Mouse (Mus musculus) ES-E14 (cell line): ENCODE results near the gene Nfe2l2. TPM values are rescaled to one million over a fixed set of nuclear protein-coding genes. Genes with fewer than 3 reads are reported as not detected.

ENCODE experiments used
- DNase-seq: peaks from one replicate; pipeline ENCODE4 v3.0.0-alpha.2; 2013; ENCODE audit warnings: low read depth, low spot score
- H3K27ac ChIP-seq: 2 replicates; pipeline ENCODE4 v1.5.1; 2012; ENCODE audit warnings: low read depth, mild to moderate bottlenecking, low read length, moderate library complexity, mixed read lengths; ENCODE audit not compliant: poor library complexity, insufficient read depth, severe bottlenecking
- H3K36me3 ChIP-seq: 2 replicates; pipeline ENCODE4 v1.6.1; 2012; ENCODE audit warnings: mild to moderate bottlenecking, low read length, moderate library complexity, mixed read lengths; ENCODE audit not compliant: control insufficient read depth, poor library complexity, insufficient read depth, severe bottlenecking
- H3K4me1 ChIP-seq, 2 experiments: fragments of 150-350 bp in 1 of 2; sonication (generic) in 1 of 2; 2 replicates each; pipeline ENCODE4 v1.6.1; 2012; ENCODE audit warnings: low read length in 2 of 2, mild to moderate bottlenecking in 1 of 2, mixed read lengths in 1 of 2; ENCODE audit not compliant: control insufficient read depth in 2 of 2, insufficient read depth in 2 of 2, poor library complexity in 1 of 2
- H3K4me3 ChIP-seq, 2 experiments: fragments of 150-350 bp in 1 of 2; sonication (generic) in 1 of 2; 2 replicates each; pipeline ENCODE4 v1.5.1; 2012; ENCODE audit warnings: low read length in 2 of 2, low read depth in 1 of 2, mild to moderate bottlenecking in 1 of 2, mixed read lengths in 1 of 2; ENCODE audit not compliant: insufficient read depth in 1 of 2, poor library complexity in 1 of 2, severe bottlenecking in 1 of 2
- H3K9ac ChIP-seq: 2 replicates; pipeline ENCODE4 v1.6.1; 2012; ENCODE audit warnings: low read depth, mild to moderate bottlenecking, low read length, mixed read lengths; ENCODE audit not compliant: poor library complexity, insufficient read depth, severe bottlenecking
- H3K9me3 ChIP-seq: fragments of 150-350 bp; sonication (generic); 2 replicates; pipeline ENCODE4 v1.6.1; 2012; ENCODE audit warnings: low read depth, mild to moderate bottlenecking, low read length; ENCODE audit not compliant: control insufficient read depth, insufficient read depth
- CHD2 ChIP-seq: IDR thresholded peaks from 2 replicates; pipeline ENCODE4 v1.6.1; 2014; ENCODE audit warnings: mild to moderate bottlenecking, low read depth, low read length, inconsistent platforms
- HCFC1 ChIP-seq: IDR thresholded peaks from 2 replicates; pipeline ENCODE4 v1.6.1; 2012; ENCODE audit warnings: low read length, inconsistent platforms, borderline replicate concordance; ENCODE audit not compliant: insufficient read depth
- MAFK ChIP-seq: IDR thresholded peaks from 2 replicates; pipeline ENCODE4 v1.6.1; 2014; ENCODE audit warnings: mild to moderate bottlenecking, low read depth, low read length, inconsistent platforms; ENCODE audit not compliant: insufficient read depth
- ZC3H11A ChIP-seq: IDR thresholded peaks from 2 replicates; pipeline ENCODE4 v1.6.1; 2012; ENCODE audit warnings: low read depth, mild to moderate bottlenecking, inconsistent platforms, low read length, borderline replicate concordance
- ZNF384 ChIP-seq: IDR thresholded peaks from 2 replicates; pipeline ENCODE4 v1.6.1; 2012; ENCODE audit warnings: low read depth, low read length, inconsistent platforms
- in situ Hi-C, 2 experiments: fragments of 600-800 bp; cut with MboI; formaldehyde crosslinking; loops; one replicate each; pipeline ENCODE4 v1.15.1; 2025; ENCODE audit warnings: low sequenced_read_pairs in 2 of 2, inconsistent platforms in 1 of 2; ENCODE audit not compliant: unreplicated experiment in 2 of 2
- total RNA-seq: library from RNA; depleted of rRNA; stranded (reverse); fragments of 300-350 nt; gene quantifications from 2 replicates; pipeline ENCODE4 v1.2.3, GENCODE M21; 2012

Gene Nfe2l2
- total RNA-seq, 1 experiment, result 28.4 TPM

DNA sequence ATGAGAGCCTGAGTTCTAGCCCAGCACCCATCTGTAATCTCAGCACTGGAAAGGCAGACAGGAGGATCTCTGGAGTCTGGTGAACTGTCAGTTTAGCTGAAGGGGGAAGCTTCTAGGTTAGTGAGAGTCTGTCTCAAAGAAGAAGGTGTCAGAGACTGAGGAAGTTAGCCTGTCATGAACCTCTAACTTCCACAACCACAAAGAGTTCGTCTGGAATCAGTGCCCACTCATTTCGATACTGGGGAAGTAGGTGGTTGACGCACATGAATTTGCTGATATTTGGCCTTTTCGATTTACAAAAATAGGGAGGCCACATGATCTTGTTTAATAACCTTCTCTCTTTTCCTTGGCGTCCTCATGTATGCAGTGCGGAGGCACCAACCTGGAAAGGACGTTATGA is 28.7 kb upstream of the Nfe2l2 start:
- TF ChIP-seq ZNF384, result no peak
- no peaks in the 10 kb centered on the region for H3K9me3 ChIP-seq
- peaks cover 0 to 8% of the 10 kb centered on the region in 2 experiments; a peak in 1 of 4 replicates for H3K4me1 ChIP-seq
- H3K27ac ChIP-seq, result no peak overlapping the region
- no peak overlapping the region for H3K4me3 ChIP-seq
- H3K9ac ChIP-seq, result no peak overlapping the region
- in situ Hi-C loops, result no loop called here
- no peaks in the 10 kb centered on the region for H3K36me3 ChIP-seq
- DNase-seq, result no peak

DNA sequence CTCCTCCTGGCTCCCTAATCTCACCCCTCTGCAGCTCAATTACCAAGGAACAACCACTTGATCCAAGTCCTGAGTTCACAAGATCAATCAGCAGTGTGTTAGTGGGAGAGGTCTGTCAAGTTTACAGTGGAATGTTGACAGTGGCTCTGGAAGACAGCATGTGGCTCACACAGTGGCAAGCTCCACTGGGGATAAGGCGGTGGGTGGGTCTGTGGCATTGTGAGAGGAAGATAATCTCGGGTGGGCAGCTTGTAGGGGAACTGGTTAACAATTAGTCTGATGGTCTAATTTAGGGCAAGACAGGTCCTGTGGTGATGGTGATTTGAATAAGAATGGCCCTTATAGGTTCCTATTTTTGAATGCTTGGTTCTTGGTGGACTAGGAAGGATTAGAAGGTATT is 27.5 kb upstream of the Nfe2l2 start:
- in situ Hi-C loops, result no loop called here
- TF ChIP-seq ZNF384 (no peak), HCFC1 (no peak)
- Histone ChIP-seq H3K9ac (no peak overlapping the region), H3K4me1 (peaks cover 0 to 8% of the 10 kb centered on the region in 2 experiments; a peak in 1 of 4 replicates), H3K27ac (no peak overlapping the region), H3K9me3 (no peaks in the 10 kb centered on the region), H3K4me3 (no peak overlapping the region), H3K36me3 (no peaks in the 10 kb centered on the region)
- no peak for DNase-seq

DNA sequence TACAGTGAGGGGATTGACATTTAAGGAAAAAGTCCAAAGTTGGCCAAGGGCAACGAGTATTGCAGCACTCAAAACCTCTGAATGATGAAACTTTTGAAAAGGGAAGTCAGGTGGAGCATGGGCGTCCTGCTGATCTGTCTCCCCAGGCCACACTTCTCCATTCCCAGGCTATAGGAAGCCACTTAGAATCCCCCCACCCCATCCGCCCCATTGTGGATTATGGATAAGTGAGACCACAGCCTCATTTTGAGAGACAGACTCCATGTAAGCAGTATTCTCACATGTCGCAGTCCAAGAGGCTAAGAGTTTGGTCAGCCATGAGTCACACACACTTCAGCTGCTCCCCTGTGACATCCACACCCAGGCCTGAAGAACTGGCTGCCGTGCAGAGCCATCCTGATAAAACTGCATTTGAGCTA is 26.8 kb upstream of the Nfe2l2 start:
- Histone ChIP-seq H3K9me3 (no peaks in the 10 kb centered on the region), H3K4me3 (no peak overlapping the region), H3K27ac (no peak overlapping the region), H3K9ac (no peak overlapping the region), H3K4me1 (peaks cover 0 to 8% of the 10 kb centered on the region in 2 experiments; a peak in 1 of 4 replicates), H3K36me3 (no peaks in the 10 kb centered on the region)
- no peak for TF ChIP-seq CHD2
- TF ChIP-seq ZNF384, result no peak
- no peak for TF ChIP-seq MAFK
- TF ChIP-seq HCFC1, result no peak
- TF ChIP-seq ZC3H11A, result no peak
- in situ Hi-C loops, result no loop called here
- no peak for DNase-seq

DNA sequence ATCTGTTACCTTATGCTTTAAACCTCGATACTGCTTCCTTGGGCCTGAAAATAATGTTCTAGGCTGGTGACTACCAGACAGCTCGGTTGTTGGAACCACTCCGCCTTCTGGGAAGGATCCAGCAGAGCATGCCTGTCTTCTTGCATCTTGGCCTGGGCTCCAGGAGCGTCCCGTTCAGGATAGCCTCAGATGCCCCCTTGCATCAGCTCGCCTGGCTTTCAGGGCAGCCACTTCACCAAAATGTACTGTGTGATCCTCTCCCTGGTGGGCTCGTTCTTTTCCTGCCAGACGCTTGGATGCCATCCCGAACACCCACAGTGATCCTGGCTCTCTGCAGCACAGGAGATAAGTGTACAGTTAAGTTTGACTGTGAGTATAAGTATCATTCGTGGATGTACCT is 25.6 kb upstream of the Nfe2l2 start:
- no peak for DNase-seq
- H3K4me1 ChIP-seq, result peaks cover 0 to 8% of the 10 kb centered on the region in 2 experiments; a peak in 1 of 4 replicates
- in situ Hi-C loops, result no loop called here
- no peak overlapping the region for H3K4me3 ChIP-seq
- no peak for TF ChIP-seq CHD2
- TF ChIP-seq MAFK, result no peak
- TF ChIP-seq ZC3H11A, result no peak
- no peak for TF ChIP-seq HCFC1
- no peak for TF ChIP-seq ZNF384
- H3K9ac ChIP-seq, result no peak overlapping the region
- no peak overlapping the region for H3K27ac ChIP-seq
- H3K36me3 ChIP-seq, result no peaks in the 10 kb centered on the region
- H3K9me3 ChIP-seq, result no peaks in the 10 kb centered on the region

DNA sequence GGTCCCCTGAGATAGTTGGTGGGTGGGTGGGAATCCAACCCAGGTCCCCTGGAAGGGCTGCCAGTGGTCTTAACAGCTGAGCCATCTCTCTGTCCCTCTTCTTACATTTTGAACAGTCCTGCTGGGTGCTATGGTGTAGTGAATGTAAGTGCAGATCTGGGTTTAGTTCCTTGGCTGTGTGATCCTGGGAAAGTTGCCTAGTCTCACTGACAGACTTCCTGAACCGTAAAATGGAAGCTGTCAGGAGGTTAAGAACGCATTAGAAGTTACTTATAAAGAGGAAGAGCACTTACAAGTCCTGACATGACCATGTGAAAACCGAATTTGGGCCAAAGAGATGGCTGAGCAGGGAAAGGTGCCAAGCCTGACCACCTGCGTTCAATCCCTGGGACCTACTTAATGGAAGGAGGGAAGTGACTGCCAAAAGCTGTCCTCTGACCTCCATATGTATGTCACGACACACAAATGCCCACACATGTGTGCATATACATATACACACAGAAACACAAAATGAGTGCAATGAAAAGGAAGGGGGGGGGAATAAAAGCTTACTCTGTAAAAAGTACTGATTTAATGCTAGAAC is 20.5 kb upstream of the Nfe2l2 start:
- H3K4me1 ChIP-seq, result no peaks in the 10 kb centered on the region
- H3K4me3 ChIP-seq, result no peak overlapping the region
- H3K9me3 ChIP-seq, result no peaks in the 10 kb centered on the region
- no peak for TF ChIP-seq MAFK
- no peak for TF ChIP-seq ZC3H11A
- TF ChIP-seq CHD2, result no peak
- TF ChIP-seq ZNF384, result no peak
- no peak for TF ChIP-seq HCFC1
- in situ Hi-C loops, result no loop called here
- H3K36me3 ChIP-seq, result no peaks in the 10 kb centered on the region
- no peak overlapping the region for H3K9ac ChIP-seq
- no peak overlapping the region for H3K27ac ChIP-seq
- DNase-seq, result no peak
